Mouse (Mus musculus) MEL (cell line): ENCODE measurements around the gene Kcnj2. TPM values are rescaled to one million over a fixed set of nuclear protein-coding genes. Genes with fewer than 3 reads are reported as not detected.

Source experiments
- DNase-seq: peaks from one replicate; pipeline ENCODE4 v3.0.0; 2011; ENCODE audit warnings: low read depth, low spot score
- H3K27ac ChIP-seq: 2 replicates; pipeline ENCODE4 v1.5.1; 2012; ENCODE audit warnings: low read depth, mild to moderate bottlenecking, control low read depth, low read length, moderate library complexity; ENCODE audit not compliant: control insufficient read depth
- H3K27me3 ChIP-seq, 2 experiments: fragments of 150-350 bp in 1 of 2; sonication (generic) in 1 of 2; 2 replicates each; pipeline ENCODE4 v1.6.1; 2012; ENCODE audit warnings: low read length in 2 of 2, mild to moderate bottlenecking in 2 of 2, improper control_type of control experiment in 1 of 2, moderate library complexity in 1 of 2; ENCODE audit not compliant: insufficient read depth in 2 of 2, control insufficient read depth in 1 of 2
- H3K36me3 ChIP-seq, 2 experiments: 2 replicates each; pipeline ENCODE4 v1.6.1; 2012 to 2014; ENCODE audit warnings: low read length in 2 of 2, improper control_type of control experiment in 1 of 2, inconsistent platforms in 1 of 2, mild to moderate bottlenecking in 1 of 2; ENCODE audit not compliant: insufficient read depth in 2 of 2, control insufficient read depth in 1 of 2
- H3K4me1 ChIP-seq, 2 experiments: fragments of 150-350 bp in 1 of 2; sonication (generic) in 1 of 2; 2 replicates each; pipeline ENCODE4 v1.6.1; 2012; ENCODE audit warnings: low read length in 2 of 2, improper control_type of control experiment in 1 of 2, mild to moderate bottlenecking in 1 of 2; ENCODE audit not compliant: insufficient read depth in 2 of 2, control insufficient read depth in 1 of 2
- H3K4me3 ChIP-seq, 2 experiments: fragments of 150-350 bp in 1 of 2; sonication (generic) in 1 of 2; 2 replicates each; pipeline ENCODE4 v1.5.1; 2012; ENCODE audit warnings: low read depth in 2 of 2, low read length in 2 of 2, mild to moderate bottlenecking in 2 of 2, moderate library complexity in 2 of 2, control low read depth in 1 of 2, improper control_type of control experiment in 1 of 2; ENCODE audit not compliant: control insufficient read depth in 1 of 2, insufficient read depth in 1 of 2
- H3K79me2 ChIP-seq: 2 replicates; pipeline ENCODE4 v1.6.1; 2012; ENCODE audit warnings: mild to moderate bottlenecking, low read length, moderate library complexity; ENCODE audit not compliant: control insufficient read depth, poor library complexity, insufficient read depth
- H3K9ac ChIP-seq: 2 replicates; pipeline ENCODE4 v1.6.1; 2012; ENCODE audit warnings: low read depth, mild to moderate bottlenecking, control low read depth, low read length, moderate library complexity; ENCODE audit not compliant: control insufficient read depth, poor library complexity, severe bottlenecking
- H3K9me3 ChIP-seq: fragments of 150-350 bp; sonication (generic); replicated peaks from 2 replicates; pipeline ENCODE4 v1.6.1; 2012; ENCODE audit warnings: mild to moderate bottlenecking, low read length, improper control_type of control experiment, moderate library complexity; ENCODE audit not compliant: insufficient read depth
- BHLHE40 ChIP-seq: IDR thresholded peaks from 2 replicates; pipeline ENCODE4 v1.6.1; 2012; ENCODE audit warnings: low read depth, mild to moderate bottlenecking, inconsistent platforms, low read length, improper control_type of control experiment, borderline replicate concordance
- CHD1 ChIP-seq: IDR thresholded peaks from 2 replicates; pipeline ENCODE4 v1.6.1; 2012; ENCODE audit warnings: low read depth, mild to moderate bottlenecking, inconsistent platforms, low read length, improper control_type of control experiment
- ETS1 ChIP-seq: IDR thresholded peaks from 2 replicates; pipeline ENCODE4 v1.6.1; 2012; ENCODE audit warnings: low read depth, mild to moderate bottlenecking, inconsistent platforms, low read length, improper control_type of control experiment, moderate library complexity
- HCFC1 ChIP-seq: IDR thresholded peaks from 2 replicates; pipeline ENCODE4 v1.6.1; 2012; ENCODE audit warnings: low read depth, mild to moderate bottlenecking, inconsistent platforms, low read length, improper control_type of control experiment, moderate library complexity
- MEF2A ChIP-seq: IDR thresholded peaks from 2 replicates; pipeline ENCODE4 v1.6.1; 2014; ENCODE audit warnings: low read depth, mild to moderate bottlenecking, inconsistent platforms, low read length, improper control_type of control experiment; ENCODE audit not compliant: poor library complexity, insufficient replicate concordance, severe bottlenecking; ENCODE audit errors: extremely low read depth
- MYC ChIP-seq: IDR thresholded peaks from 2 replicates; pipeline ENCODE4 v1.6.1; 2011; ENCODE audit warnings: low read depth, mild to moderate bottlenecking, low read length, improper control_type of control experiment, moderate library complexity
- NRF1 ChIP-seq: IDR thresholded peaks from 2 replicates; pipeline ENCODE4 v1.6.1; 2014; ENCODE audit warnings: low read depth, mild to moderate bottlenecking, inconsistent platforms, low read length, improper control_type of control experiment, moderate library complexity; ENCODE audit not compliant: poor library complexity, insufficient read depth, severe bottlenecking
- POLR2A ChIP-seq, 2 experiments: IDR thresholded peaks; 2 replicates each; pipeline ENCODE4 v1.6.1; 2011 to 2012; ENCODE audit warnings: low read length in 2 of 2, mild to moderate bottlenecking in 2 of 2, control low read depth in 1 of 2, improper control_type of control experiment in 1 of 2, low read depth in 1 of 2, moderate library complexity in 1 of 2; ENCODE audit not compliant: control insufficient read depth in 1 of 2, insufficient read depth in 1 of 2, poor library complexity in 1 of 2
- POLR2AphosphoS2 ChIP-seq: IDR thresholded peaks from 2 replicates; pipeline ENCODE4 v1.6.1; 2011; ENCODE audit warnings: low read length, improper control_type of control experiment
- POLR2AphosphoS5 ChIP-seq: IDR thresholded peaks from 2 replicates; pipeline ENCODE4 v1.6.1; 2012; ENCODE audit warnings: low read depth, borderline replicate concordance, mild to moderate bottlenecking, inconsistent platforms, low read length, moderate library complexity, mixed read lengths
- RAD21 ChIP-seq: IDR thresholded peaks from 2 replicates; pipeline ENCODE4 v1.6.1; 2011; ENCODE audit warnings: mild to moderate bottlenecking, low read depth, low read length, improper control_type of control experiment
- RCOR1 ChIP-seq: IDR thresholded peaks from 2 replicates; pipeline ENCODE4 v1.6.1; 2012; ENCODE audit warnings: low read depth, mild to moderate bottlenecking, inconsistent platforms, low read length, improper control_type of control experiment
- SIN3A ChIP-seq: IDR thresholded peaks from 2 replicates; pipeline ENCODE4 v1.6.1; 2012; ENCODE audit warnings: low read length, improper control_type of control experiment, inconsistent platforms
- SMC3 ChIP-seq: IDR thresholded peaks from 2 replicates; pipeline ENCODE4 v1.6.1; 2011; ENCODE audit warnings: low read depth, low read length, improper control_type of control experiment
- USF2 ChIP-seq, 2 experiments: IDR thresholded peaks; 2 replicates each; pipeline ENCODE4 v1.6.1; 2011 to 2012; ENCODE audit warnings: improper control_type of control experiment in 2 of 2, low read length in 2 of 2, borderline replicate concordance in 1 of 2, inconsistent platforms in 1 of 2, low read depth in 1 of 2, mild to moderate bottlenecking in 1 of 2; ENCODE audit not compliant: insufficient read depth in 1 of 2
- ZC3H11A ChIP-seq: IDR thresholded peaks from 2 replicates; pipeline ENCODE4 v1.6.1; 2012; ENCODE audit warnings: low read depth, mild to moderate bottlenecking, inconsistent platforms, low read length, improper control_type of control experiment
- ZMIZ1 ChIP-seq: IDR thresholded peaks from 2 replicates; pipeline ENCODE4 v1.6.1; 2012; ENCODE audit warnings: low read depth, mild to moderate bottlenecking, inconsistent platforms, low read length, improper control_type of control experiment, moderate library complexity
- ZNF384 ChIP-seq: IDR thresholded peaks from 2 replicates; pipeline ENCODE4 v1.6.1; 2012; ENCODE audit warnings: low read depth, mild to moderate bottlenecking, inconsistent platforms, low read length, improper control_type of control experiment
- polyA plus RNA-seq, 2 experiments: library from polyadenylated mRNA; stranded (reverse) in 1 of 2; unstranded in 1 of 2; fragments of >175 nt in 1 of 2; fragments of >200 nt in 1 of 2; gene quantifications; 2 replicates each; pipeline versions ENCODE4 v1.2.1 to v1.2.4; 2012; ENCODE audit warnings: low replicate concordance in 2 of 2, low read depth in 1 of 2; ENCODE audit not compliant: insufficient read length in 2 of 2, insufficient read depth in 1 of 2, missing spikeins in 1 of 2
- total RNA-seq: library from RNA; depleted of rRNA; stranded (reverse); fragments of 300-350 nt; gene quantifications from 2 replicates; pipeline ENCODE4 v1.2.3, GENCODE M21; 2012

Kcnj2 gene
- total and polyA plus RNA-seq, 3 experiments: not detected

DNA sequence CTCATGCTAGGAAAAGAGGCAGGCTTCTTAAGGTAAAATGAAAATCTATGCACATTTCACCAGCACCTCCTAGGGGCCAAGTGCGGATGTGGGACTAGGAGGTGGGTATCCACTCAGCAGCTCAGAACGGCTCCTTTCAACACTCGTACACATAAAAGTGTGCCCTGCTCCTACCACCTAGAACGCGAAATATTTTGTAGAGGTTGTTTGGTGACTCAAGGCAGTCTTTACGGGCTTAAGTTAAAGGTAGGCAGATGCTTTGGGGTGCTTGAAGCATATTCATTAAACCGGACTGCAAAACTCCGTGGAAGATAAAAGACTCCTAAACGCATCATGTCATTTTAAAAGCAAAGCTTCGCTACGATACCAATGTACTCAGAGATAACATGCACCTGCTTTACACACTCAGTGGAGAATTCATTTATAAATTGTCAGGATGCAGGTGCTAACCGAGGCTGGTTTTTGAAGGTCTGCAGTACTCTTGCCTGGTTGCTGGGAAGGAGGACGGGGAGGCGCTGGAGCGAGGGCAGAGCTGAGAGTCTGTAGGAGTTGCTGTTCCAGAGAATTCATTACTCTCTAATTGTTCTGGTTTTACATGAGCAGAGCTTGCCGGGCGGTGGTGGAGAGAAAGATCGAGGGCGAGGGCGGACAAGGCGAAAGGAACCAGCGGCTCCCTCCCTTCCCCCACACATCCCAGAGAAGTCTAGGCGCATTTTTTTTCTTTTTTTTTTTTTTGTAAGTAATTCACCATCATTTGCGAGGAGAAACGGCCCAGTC lies 1.0 kb upstream of the Kcnj2 start:
- Histone ChIP-seq H3K9me3 (no peaks in the 10 kb centered on the region), H3K79me2 (no peaks in the 10 kb centered on the region), H3K27ac (no peak overlapping the region), H3K36me3 (no peaks in the 10 kb centered on the region), H3K9ac (no peak overlapping the region), H3K4me3 (no peak overlapping the region), H3K4me1 (no peaks in the 10 kb centered on the region), H3K27me3 (no peaks in the 10 kb centered on the region)
- TF ChIP-seq RAD21 (no peak; the same call in 1 of the 2 replicates), NRF1 (no peak)
- no peak for DNase-seq

DNA sequence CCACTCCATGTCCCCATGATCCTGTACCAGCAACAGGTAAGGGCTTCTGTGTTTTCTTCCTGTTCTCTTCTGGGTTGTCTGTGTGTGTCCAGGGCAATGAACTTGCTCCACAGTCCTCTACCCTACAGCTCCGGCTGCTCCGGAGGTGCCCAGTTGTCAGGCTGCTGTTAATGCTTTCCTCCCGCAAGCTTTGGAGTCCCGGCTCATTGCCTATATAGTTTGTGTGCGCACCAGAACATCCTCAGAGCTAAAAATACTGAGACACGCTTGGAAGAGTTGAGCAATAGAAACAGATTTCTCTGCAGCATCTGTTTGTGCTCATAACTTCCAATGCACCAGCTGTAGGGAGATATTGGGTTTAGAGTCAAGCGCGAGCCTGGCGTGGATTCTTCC lies 331 bp downstream of the Kcnj2 start:
- H3K4me3 ChIP-seq: no peak overlapping the region
- no peak for DNase-seq
- H3K36me3 ChIP-seq: no peaks in the 10 kb centered on the region
- no peaks in the 10 kb centered on the region for H3K79me2 ChIP-seq
- no peaks in the 10 kb centered on the region for H3K9me3 ChIP-seq
- TF ChIP-seq ZNF384: no peak
- no peak for TF ChIP-seq ZC3H11A
- no peak for TF ChIP-seq USF2 (IDR thresholded peaks at IDR 0.05; ENCODE audit: borderline replicate concordance in 1 of 2, insufficient read depth in 1 of 2, low read depth in 1 of 2, low read length in 2 of 2)
- TF ChIP-seq ZMIZ1: no peak
- TF ChIP-seq RCOR1: no peak
- no peak for TF ChIP-seq MYC
- TF ChIP-seq POLR2AphosphoS5: no peak
- TF ChIP-seq MEF2A: no peak
- H3K9ac ChIP-seq: no peak overlapping the region
- no peak overlapping the region for H3K27ac ChIP-seq
- H3K27me3 ChIP-seq: no peaks in the 10 kb centered on the region
- H3K4me1 ChIP-seq: no peaks in the 10 kb centered on the region

- H3K9ac ChIP-seq: no peak overlapping the region
- no peaks in the 10 kb centered on the region for H3K79me2 ChIP-seq
- no peaks in the 10 kb centered on the region for H3K4me1 ChIP-seq
- no peaks in the 10 kb centered on the region for H3K27me3 ChIP-seq
- H3K4me3 ChIP-seq: no peak overlapping the region
- DNase-seq: no peak
- no peak for TF ChIP-seq POLR2AphosphoS2
- TF ChIP-seq POLR2A (IDR thresholded peaks at IDR 0.05; ENCODE audit: control insufficient read depth in 1 of 2, insufficient read depth in 1 of 2, low read depth in 1 of 2, low read length in 2 of 2, poor library complexity in 1 of 2): no peak
- no peak for TF ChIP-seq CHD1
- no peak for TF ChIP-seq SMC3
- no peak for TF ChIP-seq HCFC1
- TF ChIP-seq ZNF384: no peak
- TF ChIP-seq MEF2A: no peak
- no peak for TF ChIP-seq ETS1
- no peak for TF ChIP-seq BHLHE40
- TF ChIP-seq SIN3A: no peak
- no peak overlapping the region for H3K27ac ChIP-seq
- no peaks in the 10 kb centered on the region for H3K36me3 ChIP-seq
- H3K9me3 ChIP-seq: no peaks in the 10 kb centered on the region
Measured at GRCm38 (mm10) chr11:111067787-111068186, 1.8 kb downstream of the Kcnj2 start.
